Mouse (Mus musculus) induced T-regulatory cell, adult 2 months (primary cell): ENCODE data around the gene Med16.

ENCODE experiments used
- DNase-seq: peaks from one replicate; pipeline ENCODE4 v3.0.0-alpha.2; 2012; ENCODE audit warnings: low read depth

Med16 gene

DNA sequence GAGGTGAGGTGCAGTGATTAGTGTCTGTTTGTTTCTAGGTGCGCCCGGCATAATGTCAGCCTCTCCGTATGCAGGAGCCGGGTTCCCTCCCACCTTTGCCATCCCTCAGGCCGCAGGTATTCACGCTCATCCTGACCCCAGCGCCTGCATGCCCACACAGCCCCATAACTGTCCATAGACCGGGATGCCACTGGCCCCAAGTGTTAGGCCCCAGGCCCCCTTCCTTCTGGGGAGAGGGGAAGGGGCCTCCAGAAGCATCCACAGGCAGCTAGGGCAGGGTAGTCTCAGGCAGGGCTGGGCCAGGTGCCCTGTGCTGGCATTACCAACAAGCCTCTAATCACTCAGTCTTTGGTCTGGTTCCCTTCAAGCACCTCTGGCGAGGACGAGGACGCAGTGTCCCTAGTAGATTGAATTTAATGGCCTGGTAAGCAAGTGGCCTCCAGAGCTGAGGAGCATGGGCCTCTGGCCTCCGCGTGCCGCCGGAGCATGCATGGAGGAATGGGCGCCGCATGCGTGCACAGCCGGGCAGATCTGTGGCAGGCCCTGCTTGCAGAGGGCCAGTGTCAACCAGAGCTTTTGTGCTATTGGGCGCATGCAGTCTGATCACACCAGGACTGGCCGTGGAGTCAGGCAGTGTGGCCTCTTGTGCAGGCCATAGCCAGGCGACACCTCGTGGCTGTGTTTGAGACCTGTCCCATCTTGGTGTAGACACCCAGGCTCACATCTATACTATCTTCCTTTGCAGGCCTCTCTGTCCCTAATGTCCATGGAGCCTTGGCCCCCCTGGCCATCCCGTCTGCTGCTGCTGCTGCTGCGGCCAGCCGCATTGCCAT, 48.4 kb downstream of the Med16 start:
- DNase-seq: no peak

GRCm38 (mm10) chr10:79859116-79859515, 49.6 kb downstream of the Med16 start:
- DNase-seq: no peak

GRCm38 (mm10) chr10:79858416-79859074, 50.2 kb downstream of the Med16 start:
- no peak for DNase-seq

DNA sequence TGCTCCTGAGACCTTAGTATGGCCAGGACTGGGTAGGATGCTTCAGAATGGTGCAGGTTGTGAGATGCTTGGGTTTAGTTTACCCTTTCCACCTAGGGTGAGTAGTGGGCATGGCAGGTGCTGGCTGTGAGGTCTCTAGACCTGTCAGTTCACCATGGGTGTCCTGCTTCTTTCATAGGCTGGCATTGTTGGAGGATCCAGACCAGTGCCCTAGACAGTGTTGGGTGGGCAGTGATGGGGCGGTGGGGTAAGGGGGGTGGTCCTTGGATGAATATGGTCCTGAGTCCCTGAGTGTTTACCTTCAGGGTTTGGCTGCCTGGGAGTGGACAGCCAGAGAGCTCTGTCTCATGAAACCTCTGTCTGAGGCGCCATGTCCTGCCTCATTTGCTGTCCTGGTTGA, 50.8 kb downstream of the Med16 start:
- DNase-seq: no peak

- DNase-seq: peak; percentile 83
These were observed 51.3 kb downstream of the Med16 start for GRCm38 (mm10) chr10:79857452-79857811.

GRCm38 (mm10) chr10:79856704-79857451, 51.8 kb downstream of the Med16 start:
- peak; percentile 47 for DNase-seq

- DNase-seq: peak; percentile 45
These were observed 52.4 kb downstream of the Med16 start for GRCm38 (mm10) chr10:79856280-79856679.

- peak; percentile 60 for DNase-seq
These were observed 53.1 kb downstream of the Med16 start for GRCm38 (mm10) chr10:79855558-79856184.

DNA sequence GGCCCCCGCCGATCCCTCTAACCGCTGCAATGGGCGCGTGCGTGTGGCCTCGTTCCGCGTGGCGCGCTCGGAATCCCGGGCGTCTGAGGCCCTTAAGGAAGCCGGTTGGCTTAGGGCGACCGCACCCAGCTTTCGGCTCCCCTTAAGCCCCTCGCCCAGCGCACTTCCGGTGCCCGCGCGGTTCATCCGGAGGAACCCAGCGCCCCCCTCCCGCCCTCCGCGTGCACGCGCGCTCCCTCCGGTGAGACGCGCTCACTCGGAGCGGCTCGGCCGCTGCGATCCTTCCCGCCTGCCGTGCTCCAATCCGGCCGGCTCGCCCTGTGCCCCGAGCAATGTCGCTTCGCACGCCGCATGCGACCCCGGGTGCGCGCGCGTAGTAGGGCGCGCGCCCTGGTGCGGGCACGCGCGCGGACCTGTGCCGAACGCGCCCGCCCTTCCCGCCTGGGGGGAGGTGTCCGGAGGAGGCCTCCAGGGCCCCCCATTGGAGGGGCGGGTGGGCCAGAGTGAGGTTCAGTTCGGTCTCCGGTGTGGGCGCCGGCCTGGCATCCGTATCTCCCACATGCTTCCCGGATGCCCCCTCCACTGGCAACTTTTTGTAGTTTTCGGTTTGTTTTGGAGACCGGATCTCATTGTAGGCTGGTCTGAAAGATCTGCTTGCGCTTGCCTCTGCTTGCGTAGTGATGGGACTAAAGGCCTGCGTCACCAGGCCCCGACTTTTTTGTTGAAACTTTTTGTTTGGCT, 53.8 kb downstream of the Med16 start:
- DNase-seq: peak; percentile 88

GRCm38 (mm10) chr10:79853860-79854795, 54.6 kb downstream of the Med16 start, which contains the start of gene Ptbp1:
TSS of gene Ptbp1 (plus strand) at chr10:79854427.
- DNase-seq: peak; percentile 100

GRCm38 (mm10) chr10:79853392-79853791, 55.3 kb downstream of the Med16 start:
- DNase-seq: peak; percentile 78

- DNase-seq: peak; percentile 43
These were observed 55.9 kb downstream of the Med16 start for GRCm38 (mm10) chr10:79852827-79853226.

- peak; percentile 64 for DNase-seq
These were observed 56.5 kb downstream of the Med16 start for GRCm38 (mm10) chr10:79852107-79852789.

- DNase-seq: no peak
These were observed 57.1 kb downstream of the Med16 start for GRCm38 (mm10) chr10:79851653-79852052.

DNA sequence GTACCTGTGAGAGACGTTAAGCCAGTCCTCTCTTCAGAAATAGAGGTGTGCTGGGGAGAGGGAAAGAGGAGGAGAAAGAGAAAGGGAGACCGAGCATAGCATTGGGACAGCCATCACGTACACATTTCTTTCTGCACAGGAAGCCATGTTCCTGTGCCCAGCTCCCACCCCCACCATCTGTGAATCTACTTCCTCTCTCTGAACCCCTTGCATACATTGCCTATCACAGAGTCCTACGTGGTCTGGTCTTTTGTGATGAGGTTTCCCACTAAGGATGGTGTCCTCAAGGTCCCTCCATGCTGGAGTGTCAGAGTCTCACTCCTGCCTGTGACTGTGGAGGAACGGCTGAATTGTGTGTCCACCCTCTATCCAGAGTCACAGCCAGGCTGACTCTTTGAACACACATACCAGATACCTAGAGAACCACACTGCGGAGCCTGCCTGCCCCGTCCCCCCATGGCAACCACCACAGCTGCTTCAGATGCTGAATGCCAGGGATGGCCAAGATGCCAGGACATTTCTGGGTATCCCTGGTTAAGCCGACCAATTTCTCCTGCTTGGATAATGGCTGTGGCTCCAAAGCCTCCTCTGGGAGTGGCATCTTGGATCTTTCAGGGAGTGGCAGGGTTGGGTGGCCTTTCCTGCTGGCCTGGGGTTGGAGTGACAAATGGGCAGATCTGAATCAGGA, 58.6 kb downstream of the Med16 start:
- peak; percentile 55 for DNase-seq

GRCm38 (mm10) chr10:79846553-79846952, 62.2 kb downstream of the Med16 start:
- DNase-seq: no peak
